Mouse (Mus musculus) liver, embryonic 14.5 days (tissue): ENCODE measurements at regions not wholly inside any gene's neighbourhood (a gene's known extent, or its start where the extent isn't known, plus 50 kb on each side); places are given as distances from the start of the nearest gene placed in this dataset.

Source experiments
- ATAC-seq: fragments of 200-750 bp; cut with Nextera tagmentation; 2 replicates; pipeline ENCODE4 v1.8.0; 2017; ENCODE audit warnings: moderate number of reproducible peaks, mild to moderate bottlenecking, moderate library complexity; ENCODE audit not compliant: insufficient read depth
- DNase-seq, 3 experiments: peaks; one replicate each; pipeline ENCODE4 v3.0.0-alpha.2; 2012 to 2013; ENCODE audit warnings: low read depth in 3 of 3, low spot score in 3 of 3
- H3K27ac ChIP-seq: fragments of 300-500 bp; sonication (generic); 2 replicates; pipeline ENCODE4 v1.5.1; 2014; ENCODE audit warnings: moderate library complexity, mild to moderate bottlenecking, control low read depth, inconsistent platforms
- H3K27me3 ChIP-seq: fragments of 300-500 bp; sonication (generic); 2 replicates; pipeline ENCODE4 v1.6.1; 2014; ENCODE audit warnings: mild to moderate bottlenecking, low read length, moderate library complexity; ENCODE audit not compliant: control insufficient read depth, insufficient read depth
- H3K36me3 ChIP-seq: fragments of 300-500 bp; sonication (generic); replicated peaks from 2 replicates; pipeline ENCODE4 v1.6.1; 2014; ENCODE audit warnings: low read depth; ENCODE audit not compliant: control insufficient read depth, insufficient read depth
- H3K4me1 ChIP-seq, 2 experiments: fragments of 200-500 bp in 1 of 2; fragments of 300-500 bp in 1 of 2; sonication (generic) in 1 of 2; replicated peaks; 2 replicates each; pipeline ENCODE4 v1.6.1; 2012 to 2014; ENCODE audit warnings: antibody characterized with exemption in 1 of 2, inconsistent platforms in 1 of 2, low read length in 1 of 2; ENCODE audit not compliant: control insufficient read depth in 2 of 2, insufficient read depth in 2 of 2
- H3K4me2 ChIP-seq: fragments of 300-500 bp; sonication (generic); 2 replicates; pipeline ENCODE4 v1.6.1; 2014; ENCODE audit warnings: low read depth, mild to moderate bottlenecking, control low read depth, moderate library complexity
- H3K4me3 ChIP-seq, 2 experiments: fragments of 200-500 bp in 1 of 2; fragments of 300-500 bp in 1 of 2; sonication (generic) in 1 of 2; 2 replicates each; pipeline ENCODE4 v1.5.1; 2012 to 2014; ENCODE audit warnings: low read depth in 2 of 2, low read length in 2 of 2, mild to moderate bottlenecking in 2 of 2, control low read depth in 1 of 2, inconsistent platforms in 1 of 2, moderate library complexity in 1 of 2; ENCODE audit not compliant: insufficient read depth in 1 of 2
- H3K9ac ChIP-seq: fragments of 300-500 bp; sonication (generic); replicated peaks from 2 replicates; pipeline ENCODE4 v1.6.1; 2014; ENCODE audit warnings: mild to moderate bottlenecking, control low read depth, moderate library complexity
- H3K9me3 ChIP-seq: fragments of 300-500 bp; sonication (generic); 2 replicates; pipeline ENCODE4 v1.6.1; 2016; ENCODE audit warnings: low read length, mixed read lengths; ENCODE audit not compliant: control insufficient read depth
- CTCF ChIP-seq: IDR thresholded peaks from 2 replicates; pipeline ENCODE4 v1.5.1; 2016; ENCODE audit warnings: antibody characterized with exemption, low read depth, control low read depth
- EP300 ChIP-seq: IDR thresholded peaks from 2 replicates; pipeline ENCODE4 v1.6.1; 2016; ENCODE audit warnings: antibody characterized with exemption, low read depth
- WGBS: fragments of 180-500 bp; shearing (Covaris S2); extraction: QIAGEN DNeasy Blood & Tissue Kit; methylation state at CpG from one replicate; pipeline ENCODE4 v1.1.7; 2014; ENCODE audit not compliant: insufficient replicate concordance; 5-methylcytosine and 5-hydroxymethylcytosine counted together

GRCm38 (mm10) chr8:113541437-113541836 is 94.0 kb upstream of the Mon1b start:
- no peak overlapping the region for H3K9ac ChIP-seq
- H3K36me3 ChIP-seq: no peaks in the 10 kb centered on the region
- no peak overlapping the region for H3K4me3 ChIP-seq
- no peak overlapping the region for H3K4me2 ChIP-seq
- TF ChIP-seq EP300: no peak
- no peak for TF ChIP-seq CTCF
- DNase-seq: no peak
- no peak overlapping the region for H3K27ac ChIP-seq
- H3K4me1 ChIP-seq: no peaks in the 10 kb centered on the region
- 59% methylated on average over 6 of the region's 6 CpGs for WGBS
- no peaks in the 10 kb centered on the region for H3K27me3 ChIP-seq
- ATAC-seq: no peak
- no peaks in the 10 kb centered on the region for H3K9me3 ChIP-seq

- Histone ChIP-seq H3K4me3 (no peak overlapping the region), H3K4me1 (no peaks in the 10 kb centered on the region), H3K4me2 (no peak overlapping the region), H3K27ac (no peak overlapping the region), H3K9me3 (no peaks in the 10 kb centered on the region), H3K27me3 (no peaks in the 10 kb centered on the region), H3K9ac (no peak overlapping the region), H3K36me3 (no peaks in the 10 kb centered on the region)
- TF ChIP-seq CTCF: no peak
- no peak for TF ChIP-seq EP300
- DNase-seq: no peak
- 53% methylated on average over 3 of the region's 3 CpGs for WGBS
- ATAC-seq: no peak
Observed at GRCm38 (mm10) chr8:113542082-113542481, 93.3 kb upstream of the Mon1b start.

DNA sequence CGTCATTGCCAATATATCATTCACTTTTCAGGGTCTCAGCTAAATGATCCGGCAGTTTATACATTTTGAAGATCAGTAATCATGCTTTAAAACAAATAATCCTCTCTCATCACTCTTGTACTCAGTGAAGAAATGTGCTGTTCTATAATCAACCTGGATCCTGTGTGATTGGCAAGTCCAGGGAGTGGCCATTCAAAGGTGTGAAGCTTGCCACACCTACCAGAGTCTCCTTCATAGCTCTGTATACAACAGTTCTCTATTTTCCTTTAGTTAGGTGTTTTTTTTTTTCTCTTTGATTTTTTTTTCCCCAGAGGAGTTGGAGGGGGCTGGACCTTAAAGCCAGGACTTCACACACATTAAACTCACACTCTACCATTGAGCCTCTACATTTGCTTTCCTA is 92.7 kb upstream of the Mon1b start:
- Histone ChIP-seq H3K4me2 (no peak overlapping the region), H3K27me3 (no peaks in the 10 kb centered on the region), H3K4me3 (no peak overlapping the region), H3K27ac (no peak overlapping the region), H3K36me3 (no peaks in the 10 kb centered on the region), H3K4me1 (no peaks in the 10 kb centered on the region), H3K9ac (no peak overlapping the region), H3K9me3 (no peaks in the 10 kb centered on the region)
- WGBS: 47% methylated on average over 2 of the region's 2 CpGs
- no peak for ATAC-seq
- DNase-seq: no peak
- TF ChIP-seq CTCF (no peak), EP300 (no peak)

GRCm38 (mm10) chr8:113549200-113549599 is 86.2 kb upstream of the Mon1b start:
- H3K27me3 ChIP-seq: no peaks in the 10 kb centered on the region
- H3K4me1 ChIP-seq: no peaks in the 10 kb centered on the region
- 61% methylated on average over 7 of the region's 7 CpGs for WGBS
- no peak overlapping the region for H3K27ac ChIP-seq
- TF ChIP-seq EP300: no peak
- TF ChIP-seq CTCF: no peak
- no peaks in the 10 kb centered on the region for H3K9me3 ChIP-seq
- no peaks in the 10 kb centered on the region for H3K36me3 ChIP-seq
- no peak overlapping the region for H3K4me3 ChIP-seq
- no peak overlapping the region for H3K9ac ChIP-seq
- DNase-seq (no peak), ATAC-seq (no peak)
- no peak overlapping the region for H3K4me2 ChIP-seq

- DNase-seq: no peak
- WGBS: 28% methylated on average over 12 of the region's 12 CpGs
Observed at GRCm38 (mm10) chr8:113551454-113552273, 83.7 kb upstream of the Mon1b start.

More at GRCm38 (mm10) chr8:113551454-113552273, 83.7 kb upstream of the Mon1b start:
- ATAC-seq: no peak
- no peaks in the 10 kb centered on the region for H3K9me3 ChIP-seq
- H3K27me3 ChIP-seq: no peaks in the 10 kb centered on the region
- no peaks in the 10 kb centered on the region for H3K36me3 ChIP-seq
- H3K4me2 ChIP-seq: no peak overlapping the region
- H3K4me1 ChIP-seq: no peaks in the 10 kb centered on the region
- H3K9ac ChIP-seq: no peak overlapping the region
- no peak overlapping the region for H3K4me3 ChIP-seq
- H3K27ac ChIP-seq: no peak overlapping the region
- TF ChIP-seq CTCF (no peak), EP300 (no peak)
